Mouse (Mus musculus) embryonic facial prominence, embryonic 12.5 days (tissue): Measurements from ENCODE around the gene Abce1. TPM values are rescaled to one million over a fixed set of nuclear protein-coding genes. Genes with fewer than 3 reads are reported as not detected.
A peak's percentile ranks its signal among the peaks of the same experiment; 100 is the strongest.
"Not testable (repeated sequence)": the region's sequence is repeated elsewhere in the genome, so short reads cannot be mapped to it uniquely, and the experiment has no call there.

Experiments used
- ATAC-seq: fragments of 200-750 bp; cut with Nextera tagmentation; 2 replicates; pipeline ENCODE4 v1.8.0; 2017; ENCODE audit not compliant: insufficient number of reproducible peaks, insufficient read depth, low FRiP score, low TSS enrichment
- H3K27ac ChIP-seq: fragments of 300-500 bp; sonication (generic); 2 replicates; pipeline ENCODE4 v1.5.1; 2016; ENCODE audit warnings: mild to moderate bottlenecking
- H3K27me3 ChIP-seq: fragments of 300-500 bp; sonication (generic); 2 replicates; pipeline ENCODE4 v1.6.1; 2016; ENCODE audit warnings: mild to moderate bottlenecking, moderate library complexity
- H3K36me3 ChIP-seq: fragments of 300-500 bp; sonication (generic); 2 replicates; pipeline ENCODE4 v1.6.1; 2016; ENCODE audit warnings: mild to moderate bottlenecking
- H3K4me1 ChIP-seq: fragments of 300-500 bp; sonication (generic); 2 replicates; pipeline ENCODE4 v1.6.1; 2016
- H3K4me2 ChIP-seq: fragments of 300-500 bp; sonication (generic); replicated peaks from 2 replicates; pipeline ENCODE4 v1.6.1; 2016; ENCODE audit warnings: mild to moderate bottlenecking, moderate library complexity
- H3K4me3 ChIP-seq: fragments of 300-500 bp; sonication (generic); 2 replicates; pipeline ENCODE4 v1.5.1; 2016; ENCODE audit warnings: mild to moderate bottlenecking
- H3K9ac ChIP-seq: fragments of 300-500 bp; sonication (generic); 2 replicates; pipeline ENCODE4 v1.6.1; 2016; ENCODE audit warnings: mild to moderate bottlenecking, moderate library complexity
- H3K9me3 ChIP-seq: fragments of 300-500 bp; sonication (generic); 2 replicates; pipeline ENCODE4 v1.6.1; 2016; ENCODE audit warnings: mild to moderate bottlenecking, moderate library complexity
- WGBS: fragments of 180-500 bp; shearing (Covaris S2); methylation state at CpG from one replicate; pipeline ENCODE4 v1.1.7; 2016; 5-methylcytosine and 5-hydroxymethylcytosine counted together
- polyA plus RNA-seq: library from polyadenylated mRNA; unstranded; fragments of >200 nt; fragmentation: Nextera tagmentation; extraction: Ambion mirVana; gene quantifications from 2 replicates; pipeline ENCODE4 v1.2.1, GENCODE M21; 2016

Gene Abce1
- polyA plus RNA-seq, 1 experiment from 2014 or later = 120 TPM

DNA sequence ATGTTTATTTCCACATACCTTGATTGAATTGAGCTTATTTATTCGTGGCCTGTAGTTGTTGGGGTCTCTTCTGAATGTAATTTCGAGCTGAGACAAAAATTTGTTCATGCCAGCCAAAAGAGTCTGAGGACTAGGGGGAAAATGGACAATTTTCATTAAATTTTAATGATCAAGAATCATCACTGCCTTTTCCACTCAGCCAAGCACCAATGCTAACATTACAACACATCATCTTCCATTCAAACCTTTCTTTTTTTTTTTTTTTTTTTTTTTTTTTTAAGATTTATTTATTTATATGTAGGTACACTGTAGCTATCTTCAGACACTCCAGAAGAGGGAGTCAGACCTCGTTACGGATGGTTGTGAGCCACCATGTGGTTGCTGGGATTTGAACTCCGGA is 25.6 kb downstream of the Abce1 start:
- not testable (repeated sequence) for ATAC-seq, H3K9me3 ChIP-seq, H3K4me1 ChIP-seq, H3K4me2 ChIP-seq, H3K9ac ChIP-seq, H3K27me3 ChIP-seq, H3K27ac ChIP-seq, H3K4me3 ChIP-seq
- WGBS = 95% methylated on average over 3 of the region's 5 CpGs
- H3K36me3 ChIP-seq = peaks cover 67% of the 10 kb centered on the region

DNA sequence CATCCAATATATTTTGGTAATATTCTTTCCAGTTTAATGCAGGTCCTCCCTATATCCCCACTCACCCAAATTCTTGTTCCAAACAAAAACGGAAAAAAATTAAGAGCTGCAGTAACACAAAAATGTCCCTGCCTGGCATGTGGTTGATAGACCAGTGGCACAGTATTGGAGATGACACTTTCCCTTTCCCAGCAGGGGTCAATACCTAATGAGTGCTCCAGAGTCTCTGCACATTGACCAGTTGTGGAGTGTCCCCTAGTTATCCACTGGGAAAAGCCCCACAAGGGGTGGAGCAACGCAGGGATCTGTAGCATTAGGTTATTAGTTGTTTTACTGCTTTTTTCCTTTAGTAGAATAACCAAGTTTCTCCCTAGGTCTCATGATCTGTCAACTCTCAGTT is 30.6 kb downstream of the Abce1 start:
- Histone ChIP-seq H3K4me1 (no peaks in the 10 kb centered on the region), H3K4me2 (peak overlapping the region; percentile 60), H3K4me3 (peak overlapping the region; percentile 36), H3K27me3 (no peaks in the 10 kb centered on the region), H3K27ac (no peak overlapping the region), H3K9ac (peak overlapping the region; percentile 57; the same call in 1 of the 2 replicates), H3K9me3 (no peaks in the 10 kb centered on the region), H3K36me3 (peaks cover 35% of the 10 kb centered on the region)
- WGBS = 39% methylated on average over 2 of the region's 2 CpGs
- no peak for ATAC-seq

DNA sequence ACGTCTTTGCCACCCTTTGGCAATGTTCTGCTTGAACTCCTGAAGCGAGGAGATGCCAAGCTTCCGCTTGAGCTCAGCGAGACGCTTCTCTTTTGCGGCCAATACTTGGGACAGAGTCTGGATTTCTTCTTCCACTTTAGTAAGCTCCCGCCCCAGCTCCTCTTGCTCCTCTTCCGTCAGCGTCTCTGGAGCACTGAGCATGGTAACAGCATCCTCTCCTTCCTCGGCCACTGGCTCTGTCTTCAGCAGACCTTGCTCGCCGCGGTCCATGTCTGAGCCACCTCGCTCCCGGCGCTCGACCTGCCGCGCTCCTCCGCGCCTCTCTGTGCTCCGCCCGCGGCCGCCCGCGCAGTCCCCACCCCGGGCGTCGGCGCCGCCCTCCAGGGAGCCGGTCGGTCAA is 31.0 kb downstream of the Abce1 start:
- 8% methylated on average over 34 of the region's 34 CpGs for WGBS
- no peaks in the 10 kb centered on the region for H3K27me3 ChIP-seq
- ATAC-seq = peak; percentile 81; the same call in 1 of the 2 replicates
- H3K27ac ChIP-seq = no peak overlapping the region
- peaks cover 31% of the 10 kb centered on the region for H3K36me3 ChIP-seq
- peak overlapping the region; percentile 60 for H3K4me2 ChIP-seq
- H3K4me3 ChIP-seq = peak overlapping the region; percentile 36
- no peaks in the 10 kb centered on the region for H3K4me1 ChIP-seq
- H3K9ac ChIP-seq = peak overlapping the region; percentile 57; the same call in 1 of the 2 replicates
- H3K9me3 ChIP-seq = no peaks in the 10 kb centered on the region

DNA sequence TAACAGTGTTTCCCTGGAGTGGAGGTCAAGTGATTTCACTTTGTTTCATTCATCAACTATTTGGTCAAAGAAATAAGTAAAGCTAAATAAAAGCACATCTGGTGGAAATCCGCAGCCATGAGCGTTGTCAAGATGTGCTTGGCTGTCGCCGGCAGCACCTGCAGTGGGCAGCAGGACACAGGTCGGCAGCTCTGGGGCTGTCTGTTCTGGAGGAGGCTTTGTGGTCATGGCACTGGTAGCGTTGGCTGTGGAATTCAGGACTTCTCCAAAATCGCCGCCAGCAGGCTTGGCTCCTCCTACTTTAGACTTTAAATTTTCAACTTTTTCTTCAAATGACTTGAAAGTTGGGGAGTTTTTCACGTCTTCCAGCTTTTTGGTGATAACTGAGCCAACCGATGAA is 31.5 kb downstream of the Abce1 start:
- H3K4me2 ChIP-seq = peak overlapping the region; percentile 60
- not testable (repeated sequence) for H3K27me3 ChIP-seq, H3K4me1 ChIP-seq, H3K9ac ChIP-seq, H3K27ac ChIP-seq, H3K9me3 ChIP-seq, ATAC-seq, H3K4me3 ChIP-seq
- WGBS = 52% methylated on average over 10 of the region's 10 CpGs
- peaks cover 27% of the 10 kb centered on the region for H3K36me3 ChIP-seq

DNA sequence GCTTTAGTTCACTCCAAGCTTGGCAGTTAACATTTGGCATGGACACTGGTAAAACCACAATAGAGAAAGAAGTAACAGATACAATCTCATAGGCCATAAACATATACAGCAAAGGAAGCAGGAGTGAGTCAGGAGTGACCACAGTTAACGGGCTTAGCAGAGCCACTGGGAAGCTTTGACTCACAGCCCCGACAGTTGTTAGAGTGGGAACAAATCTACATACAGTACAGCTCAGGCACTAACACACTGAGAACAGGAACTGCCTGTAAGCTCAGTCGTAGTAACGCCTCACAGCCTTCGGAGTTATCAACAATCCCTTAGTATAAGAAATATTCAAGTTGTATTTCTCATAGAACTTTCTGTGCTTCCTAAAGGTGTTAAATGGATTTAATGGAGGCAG is 32.5 kb downstream of the Abce1 start:
- Histone ChIP-seq H3K9ac (no peak overlapping the region), H3K4me3 (no peak overlapping the region), H3K9me3 (no peaks in the 10 kb centered on the region), H3K4me1 (no peaks in the 10 kb centered on the region), H3K27me3 (no peaks in the 10 kb centered on the region), H3K4me2 (no peak overlapping the region), H3K27ac (no peak overlapping the region), H3K36me3 (peaks cover 19% of the 10 kb centered on the region)
- WGBS = 70% methylated on average over 5 of the region's 5 CpGs
- ATAC-seq = no peak

DNA sequence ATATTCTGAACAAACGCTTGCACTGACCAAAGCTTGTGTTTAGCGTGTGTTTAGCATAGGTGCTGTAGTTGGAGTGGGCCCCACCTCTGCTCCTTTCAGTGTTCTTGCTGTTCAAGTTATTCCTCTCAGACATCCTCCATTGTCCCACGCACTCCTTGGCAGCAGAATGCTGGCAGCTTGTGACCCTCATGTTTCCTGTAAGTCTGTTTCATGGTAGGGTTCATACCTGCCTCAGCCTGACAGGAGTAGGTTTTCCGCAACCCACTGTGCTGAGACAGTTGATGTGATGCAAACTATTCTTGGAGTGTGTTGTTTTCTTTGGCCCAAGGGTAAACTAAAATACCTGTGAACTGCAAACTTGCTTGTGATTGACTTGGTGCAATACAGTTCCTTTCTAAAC is 35.1 kb downstream of the Abce1 start:
- no peak overlapping the region for H3K9ac ChIP-seq
- no peak overlapping the region for H3K27ac ChIP-seq
- no peak overlapping the region for H3K4me3 ChIP-seq
- no peaks in the 10 kb centered on the region for H3K27me3 ChIP-seq
- no peaks in the 10 kb centered on the region for H3K9me3 ChIP-seq
- H3K36me3 ChIP-seq = peaks cover 28% of the 10 kb centered on the region
- H3K4me1 ChIP-seq = no peaks in the 10 kb centered on the region
- no peak for ATAC-seq
- H3K4me2 ChIP-seq = no peak overlapping the region
- WGBS = 88% methylated on average over 4 of the region's 4 CpGs

DNA sequence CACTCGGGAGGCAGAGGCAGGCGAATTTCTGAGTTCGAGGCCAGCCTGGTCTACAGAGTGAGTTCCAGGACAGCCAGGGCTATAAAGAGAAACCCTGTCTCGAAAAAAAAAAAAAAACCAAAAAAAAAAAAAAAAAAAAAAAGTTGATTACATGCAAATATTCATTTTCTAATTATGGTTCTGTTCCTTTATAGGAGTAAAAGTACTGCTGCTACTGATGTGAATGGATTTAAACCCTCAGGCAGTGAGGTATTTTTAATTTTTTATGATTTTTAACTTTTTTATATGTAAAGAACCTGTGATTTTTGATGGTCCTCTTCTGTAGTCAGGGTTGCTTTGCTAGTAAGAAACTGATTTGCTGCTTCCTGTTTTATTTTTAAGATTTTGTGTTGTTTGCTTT is 52.8 kb downstream of the Abce1 start:
- not testable (repeated sequence) for H3K27ac ChIP-seq, ATAC-seq, H3K4me3 ChIP-seq, H3K4me1 ChIP-seq, H3K9ac ChIP-seq, H3K4me2 ChIP-seq, H3K27me3 ChIP-seq, H3K9me3 ChIP-seq
- 89% methylated on average over 3 of the region's 4 CpGs for WGBS
- peaks cover 45% of the 10 kb centered on the region for H3K36me3 ChIP-seq

DNA sequence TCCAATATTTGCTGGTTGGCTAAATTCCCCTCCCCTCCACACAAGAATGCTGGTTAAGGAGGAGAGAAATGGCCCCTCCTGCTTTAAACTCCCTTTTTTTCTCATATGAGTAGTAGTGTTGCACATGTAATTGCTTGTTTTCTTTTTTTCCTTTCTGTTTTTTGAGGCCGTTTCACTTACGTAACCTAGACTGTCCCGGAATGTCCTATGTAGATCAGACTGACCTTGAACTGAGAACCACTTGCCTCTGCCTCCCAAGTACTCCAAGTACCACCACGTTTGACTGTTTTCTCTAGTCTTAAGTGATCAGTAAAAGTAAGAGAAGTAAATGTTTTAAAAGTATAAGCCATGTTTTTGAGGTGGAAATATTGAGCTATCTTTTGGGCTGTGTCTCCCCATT is 57.8 kb downstream of the Abce1 start:
- Histone ChIP-seq H3K36me3 (peaks cover 23% of the 10 kb centered on the region), H3K27me3 (no peaks in the 10 kb centered on the region), H3K9ac (no peak overlapping the region), H3K9me3 (no peaks in the 10 kb centered on the region), H3K27ac (no peak overlapping the region), H3K4me1 (no peaks in the 10 kb centered on the region), H3K4me2 (no peak overlapping the region), H3K4me3 (no peak overlapping the region)
- WGBS = 91% methylated on average over 4 of the region's 4 CpGs
- no peak for ATAC-seq

DNA sequence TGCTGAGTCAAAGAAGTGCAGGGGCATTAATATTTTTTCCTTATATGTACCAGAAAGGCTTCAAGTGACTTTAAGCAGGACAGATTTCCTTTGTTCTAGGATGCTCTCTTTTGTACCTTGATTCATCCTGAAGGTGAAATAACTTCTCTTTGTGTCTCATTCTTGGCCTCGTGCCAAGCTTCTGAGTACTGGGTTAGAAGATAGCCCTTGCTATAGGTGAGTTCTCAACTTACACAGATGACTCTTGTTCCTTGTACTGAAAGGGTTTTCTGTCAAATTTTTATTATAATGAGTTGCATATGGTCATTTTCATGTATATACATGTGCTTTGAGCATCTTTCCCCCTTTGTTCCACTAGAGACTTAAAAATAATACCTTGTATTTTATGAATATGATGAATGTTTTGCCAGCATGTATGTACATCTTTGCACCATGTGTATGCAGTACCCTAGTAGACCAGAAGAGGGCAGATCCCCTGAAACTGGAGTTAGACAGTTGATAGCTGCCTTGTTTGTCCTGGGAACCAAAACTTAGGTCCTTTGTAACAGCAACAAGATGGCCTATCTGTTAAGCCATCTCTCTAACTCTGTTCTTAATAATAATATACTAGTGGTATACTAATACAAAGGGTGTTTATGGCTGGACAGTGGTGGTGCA is 61.3 kb downstream of the Abce1 start:
- no peak overlapping the region for H3K9ac ChIP-seq
- no peak overlapping the region for H3K4me3 ChIP-seq
- peaks cover 34% of the 10 kb centered on the region for H3K36me3 ChIP-seq
- H3K9me3 ChIP-seq = no peaks in the 10 kb centered on the region
- no peaks in the 10 kb centered on the region for H3K4me1 ChIP-seq
- H3K27ac ChIP-seq = no peak overlapping the region
- WGBS = 85% methylated on average over 1 of the region's 1 CpGs
- no peak for ATAC-seq
- H3K27me3 ChIP-seq = no peaks in the 10 kb centered on the region
- no peak overlapping the region for H3K4me2 ChIP-seq

DNA sequence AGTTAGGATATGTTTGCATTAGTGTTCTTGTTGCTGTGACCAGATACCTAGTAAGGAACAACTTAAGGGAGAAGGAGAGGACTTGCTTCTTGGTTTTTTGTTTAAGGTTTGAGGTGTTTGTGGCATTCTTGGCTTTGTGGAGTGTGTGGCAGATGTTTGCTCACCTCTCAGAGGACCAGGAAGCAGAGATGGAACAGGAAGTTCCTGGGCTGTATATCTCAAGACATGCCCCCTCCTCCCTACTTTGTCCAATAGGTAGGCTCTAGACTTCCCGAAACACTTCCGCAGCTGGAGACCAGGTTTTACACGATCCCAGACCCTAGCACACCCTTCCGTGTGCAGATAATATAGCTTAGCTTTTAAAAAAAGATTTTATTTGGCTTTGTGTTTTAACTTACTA is 62.0 kb downstream of the Abce1 start:
- H3K4me1 ChIP-seq = no peaks in the 10 kb centered on the region
- H3K27ac ChIP-seq = no peak overlapping the region
- H3K27me3 ChIP-seq = no peaks in the 10 kb centered on the region
- H3K9me3 ChIP-seq = no peaks in the 10 kb centered on the region
- peaks cover 27% of the 10 kb centered on the region for H3K36me3 ChIP-seq
- no peak overlapping the region for H3K4me3 ChIP-seq
- ATAC-seq = no peak
- no peak overlapping the region for H3K4me2 ChIP-seq
- H3K9ac ChIP-seq = no peak overlapping the region
- WGBS = 93% methylated on average over 4 of the region's 4 CpGs

DNA sequence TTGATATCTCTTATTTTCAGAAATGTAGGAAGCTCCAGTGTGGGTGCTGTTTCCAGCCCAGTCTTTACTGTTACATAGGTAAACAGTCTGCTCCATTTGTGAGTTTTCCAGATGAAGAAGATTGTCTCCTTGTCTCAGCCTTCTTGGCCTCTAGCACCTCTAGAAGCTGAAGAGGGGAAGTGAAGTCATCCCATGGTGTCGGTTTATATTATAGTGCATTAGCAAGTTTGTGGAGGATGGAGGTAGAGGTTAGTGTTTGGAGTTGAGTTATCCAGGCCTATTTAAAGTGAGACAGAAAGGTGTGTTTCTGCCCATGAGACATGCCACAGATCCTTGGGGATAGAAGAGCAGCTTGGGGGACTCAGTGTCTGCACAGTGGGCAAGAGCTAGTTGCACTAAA is 70.4 kb downstream of the Abce1 start:
- Histone ChIP-seq H3K27ac (no peak overlapping the region), H3K4me2 (peak overlapping the region; percentile 70), H3K27me3 (no peaks in the 10 kb centered on the region), H3K4me1 (peaks cover 21% of the 10 kb centered on the region), H3K4me3 (peak overlapping the region; percentile 81), H3K36me3 (peaks cover 12% of the 10 kb centered on the region), H3K9me3 (no peaks in the 10 kb centered on the region), H3K9ac (peak overlapping the region; percentile 90; the same call in 1 of the 2 replicates)
- WGBS = 30% methylated on average over 1 of the region's 1 CpGs
- no peak for ATAC-seq

DNA sequence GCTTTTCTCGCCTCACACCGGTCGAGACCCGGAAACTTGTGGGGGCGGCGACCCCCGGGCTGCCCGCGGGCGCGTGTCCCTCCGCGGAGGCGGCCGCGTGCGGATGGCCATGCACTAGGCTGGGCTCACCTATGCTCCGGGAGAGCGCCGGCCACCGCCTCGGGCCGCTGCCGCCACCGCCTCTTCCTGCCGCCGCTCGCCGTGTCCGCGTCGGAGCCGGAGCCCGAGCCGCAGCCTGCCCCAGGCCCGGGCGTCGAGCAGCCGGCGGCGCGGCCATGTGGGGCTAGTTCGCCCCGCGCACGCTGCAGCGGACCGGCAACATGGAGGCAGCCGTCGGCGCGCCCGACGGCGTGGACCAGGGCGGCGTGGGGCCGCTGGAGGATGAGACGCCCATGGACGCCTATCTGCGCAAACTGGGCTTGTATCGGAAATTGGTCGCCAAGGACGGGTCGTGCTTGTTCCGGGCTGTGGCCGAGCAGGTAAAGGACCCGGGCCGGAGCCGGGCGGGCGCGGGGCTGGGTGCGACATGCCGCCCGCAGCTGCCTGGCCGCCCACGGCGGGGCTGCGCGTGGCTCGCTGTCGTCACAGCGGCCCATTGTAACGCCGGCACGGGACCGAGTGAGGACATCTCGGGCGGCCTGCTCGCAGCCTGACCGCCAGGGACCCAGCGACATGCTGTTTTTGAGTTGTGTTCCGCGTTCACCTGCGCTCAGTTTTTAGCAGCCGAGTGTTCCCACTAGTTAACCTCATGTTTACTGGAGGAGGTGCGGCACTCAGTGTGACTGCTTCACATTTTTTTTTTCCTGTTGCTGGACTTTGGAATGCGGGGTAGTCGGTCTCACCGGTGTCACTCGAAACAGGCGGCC is 71.7 kb downstream of the Abce1 start, which contains the start of gene Otud4:
Gene Otud4 (plus strand): TSS at position 33 of the 866 bp plus-strand sequence.
- Histone ChIP-seq H3K9ac (peak within 1 kb of the TSS; percentile 90), H3K27ac (peak within 1 kb of the TSS; percentile 95), H3K4me2 (peak within 1 kb of the TSS; percentile 70), H3K9me3 (no peaks in the 10 kb centered on the region), H3K36me3 (peaks cover 6% of the 10 kb centered on the region; the same call in 1 of the 2 replicates), H3K27me3 (no peaks in the 10 kb centered on the region), H3K4me1 (peaks cover 21% of the 10 kb centered on the region), H3K4me3 (peak within 1 kb of the TSS; percentile 81)
- under 1% methylated on average over 80 of the region's 103 CpGs for WGBS
- ATAC-seq = peak; percentile 82
